Mouse (Mus musculus) thymus, adult 2 months (tissue): ENCODE measurements around the gene Cox18. TPM values are rescaled to one million over a fixed set of nuclear protein-coding genes. Genes with fewer than 3 reads are reported as not detected.

ENCODE experiments used
- DNase-seq: peaks from one replicate; pipeline ENCODE4 v3.0.0; 2021
- H3K27ac ChIP-seq: fragments of 200-500 bp; 2 replicates; pipeline ENCODE4 v1.5.1; 2012; ENCODE audit warnings: low read length, control low read depth; ENCODE audit not compliant: control insufficient read depth, insufficient read depth
- H3K27me3 ChIP-seq: fragments of 200-500 bp; 2 replicates; pipeline ENCODE4 v1.6.1; 2012; ENCODE audit warnings: mild to moderate bottlenecking, low read length, moderate library complexity, mixed read lengths; ENCODE audit not compliant: control insufficient read depth, insufficient read depth
- H3K36me3 ChIP-seq: fragments of 200-500 bp; 2 replicates; pipeline ENCODE4 v1.6.1; 2012; ENCODE audit warnings: mild to moderate bottlenecking, low read length, moderate library complexity; ENCODE audit not compliant: control insufficient read depth, insufficient read depth
- H3K4me1 ChIP-seq: fragments of 200-500 bp; replicated peaks from 2 replicates; pipeline ENCODE4 v1.6.1; 2012; ENCODE audit warnings: low read length; ENCODE audit not compliant: control insufficient read depth, insufficient read depth
- H3K4me3 ChIP-seq: fragments of 200-500 bp; 2 replicates; pipeline ENCODE4 v1.5.1; 2012; ENCODE audit warnings: mild to moderate bottlenecking, low read length, control low read depth, moderate library complexity; ENCODE audit not compliant: control insufficient read depth, insufficient read depth
- CTCF ChIP-seq: fragments of 200-500 bp; IDR thresholded peaks from 2 replicates; pipeline ENCODE4 v1.5.1; 2012; ENCODE audit warnings: mild to moderate bottlenecking, control low read depth, low read length, moderate library complexity, borderline replicate concordance; ENCODE audit not compliant: control insufficient read depth, poor library complexity, insufficient read depth; ENCODE audit errors: extremely low read depth
- POLR2A ChIP-seq: fragments of 200-500 bp; IDR thresholded peaks from 2 replicates; pipeline ENCODE4 v1.6.1; 2012; ENCODE audit warnings: mild to moderate bottlenecking, low read length, control low read depth, moderate library complexity; ENCODE audit not compliant: control insufficient read depth, poor library complexity, insufficient read depth; ENCODE audit errors: extremely low read depth
- WGBS: fragments of 180-500 bp; shearing (Covaris S2); methylation state at CpG from one replicate; pipeline ENCODE4 v1.1.7; 2018; 5-methylcytosine and 5-hydroxymethylcytosine counted together
- polyA plus RNA-seq: library from polyadenylated mRNA; depleted of rRNA; stranded (reverse); fragments of >200 nt; gene quantifications from 2 replicates; pipeline ENCODE4 v1.2.3, GENCODE M21; 2012; rRNA removed

Cox18 gene
- polyA plus RNA-seq, 1 experiment, result 39.8 TPM

DNA sequence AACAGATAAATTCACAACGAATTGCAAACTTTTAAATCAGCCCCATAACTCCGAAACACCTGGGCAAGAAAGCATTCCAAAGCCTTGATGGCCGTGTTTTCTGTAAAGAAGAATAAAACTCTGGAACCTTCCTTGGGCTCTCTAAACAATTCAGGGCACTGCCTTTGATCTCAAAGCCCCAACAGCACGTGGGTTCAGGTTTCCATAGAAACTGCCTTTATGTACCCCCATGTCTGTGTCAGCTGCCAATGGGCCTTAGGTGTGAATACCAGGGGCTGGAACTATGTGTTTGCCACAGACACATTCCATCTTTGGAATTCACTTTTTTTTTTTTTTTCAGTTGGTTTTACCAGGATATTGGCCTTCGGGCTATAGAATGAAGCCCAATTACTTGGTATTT, 41.0 kb downstream of the Cox18 start:
- Histone ChIP-seq H3K4me3 (no peak overlapping the region), H3K36me3 (no peaks in the 10 kb centered on the region), H3K27ac (no peak overlapping the region), H3K27me3 (no peaks in the 10 kb centered on the region), H3K4me1 (no peaks in the 10 kb centered on the region)
- DNase-seq, result no peak
- TF ChIP-seq CTCF (no peak), POLR2A (no peak)
- 75% methylated on average over 5 of the region's 5 CpGs for WGBS

GRCm38 (mm10) chr5:90179094-90179493, 44.7 kb downstream of the Cox18 start:
- no peak for TF ChIP-seq CTCF
- TF ChIP-seq POLR2A, result no peak
- Histone ChIP-seq H3K27me3 (no peaks in the 10 kb centered on the region), H3K27ac (no peak overlapping the region), H3K36me3 (no peaks in the 10 kb centered on the region), H3K4me1 (no peaks in the 10 kb centered on the region), H3K4me3 (no peak overlapping the region)
- 88% methylated on average over 5 of the region's 5 CpGs for WGBS
- no peak for DNase-seq

GRCm38 (mm10) chr5:90178116-90178515, 45.7 kb downstream of the Cox18 start:
- Histone ChIP-seq H3K27ac (no peak overlapping the region), H3K27me3 (no peaks in the 10 kb centered on the region), H3K36me3 (no peaks in the 10 kb centered on the region), H3K4me1 (no peaks in the 10 kb centered on the region), H3K4me3 (no peak overlapping the region)
- no peak for DNase-seq
- WGBS, result 94% methylated on average over 1 of the region's 1 CpGs
- TF ChIP-seq CTCF, result no peak
- no peak for TF ChIP-seq POLR2A

Other genes with a start within 250 kb of the Cox18 start
- 46.8 and 47.1 TPM in 2 replicates for gene Ankrd17, start 142.6 kb upstream of the Cox18 start, polyA plus RNA-seq
- 1.2 and 2.6 TPM in 2 replicates for gene Gm9958, start 143.2 kb upstream of the Cox18 start, polyA plus RNA-seq
- gene Alb, start 236.9 kb upstream of the Cox18 start, polyA plus RNA-seq, result 0.23 and 53.0 TPM in 2 replicates